Mouse (Mus musculus): ENCODE results near the gene Tmem126a. TPM values are rescaled to one million over a fixed set of nuclear protein-coding genes. Genes with fewer than 3 reads are reported as not detected.

The Tmem126a gene
- total RNA-seq (2015; ENCODE audit: low replicate concordance) (4.0 and 18.9 TPM in 2 replicates), total RNA-seq (2017; ENCODE audit: low replicate concordance) (3.1 and 3.7 TPM in 2 replicates)

DNA sequence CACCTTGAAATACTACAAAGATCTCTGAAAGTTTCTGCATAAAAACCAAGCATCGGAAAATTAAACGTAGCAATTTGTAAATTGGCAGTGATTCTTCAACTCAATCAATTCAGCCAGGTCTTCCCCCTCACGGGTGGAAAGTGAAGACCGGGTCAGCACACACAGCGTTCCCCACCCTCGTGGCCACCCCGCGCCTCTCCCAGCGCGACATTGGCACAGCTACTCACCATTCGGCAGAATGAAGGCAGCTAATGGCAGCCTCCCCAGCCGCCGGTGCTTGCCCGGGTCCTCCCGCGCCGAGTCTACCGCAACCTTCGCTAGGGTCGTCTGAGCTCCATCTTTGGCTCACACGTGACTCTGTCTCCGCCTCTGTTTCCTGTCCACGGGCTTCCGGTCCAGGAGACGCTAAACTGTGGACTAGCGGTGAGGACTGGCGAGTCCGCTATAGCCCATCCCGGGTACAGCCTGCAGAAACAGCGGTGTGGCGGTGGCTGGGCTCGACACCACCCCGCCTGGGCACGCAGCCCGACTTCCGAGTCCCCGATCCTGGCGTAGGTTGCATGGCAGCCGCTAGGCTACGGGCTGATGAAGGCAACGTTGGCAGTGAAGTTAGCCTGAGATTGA lies at the start of gene Tmem126a:
Tmem126a (minus strand) TSS at position 385 of the 624 bp plus-strand sequence.
- ATAC-seq (replicated peaks; ENCODE audit: low FRiP score, poor library complexity, severe bottlenecking), result peak; percentile 96

DNA sequence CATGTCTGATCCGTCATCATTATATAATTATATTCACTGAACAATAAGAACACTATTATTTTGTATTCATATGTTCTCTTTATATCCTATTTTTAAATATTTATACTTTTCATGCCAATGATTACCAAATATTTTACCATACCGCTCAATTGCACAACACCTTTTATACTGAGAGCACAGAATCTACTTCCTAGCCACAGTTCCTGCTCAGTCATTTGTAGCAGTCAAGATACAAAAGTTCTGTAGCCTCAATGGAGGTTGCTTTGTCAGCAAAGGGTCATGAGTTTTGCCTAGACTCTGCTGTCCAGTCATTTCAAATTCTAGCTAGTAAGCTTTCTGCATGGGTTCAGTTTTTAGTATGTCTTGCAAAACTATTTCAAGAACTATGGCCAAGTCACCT lies 25.6 kb upstream of the Tmem126a start:
- no peak for ATAC-seq (replicated peaks; ENCODE audit: low FRiP score, poor library complexity, severe bottlenecking)

DNA sequence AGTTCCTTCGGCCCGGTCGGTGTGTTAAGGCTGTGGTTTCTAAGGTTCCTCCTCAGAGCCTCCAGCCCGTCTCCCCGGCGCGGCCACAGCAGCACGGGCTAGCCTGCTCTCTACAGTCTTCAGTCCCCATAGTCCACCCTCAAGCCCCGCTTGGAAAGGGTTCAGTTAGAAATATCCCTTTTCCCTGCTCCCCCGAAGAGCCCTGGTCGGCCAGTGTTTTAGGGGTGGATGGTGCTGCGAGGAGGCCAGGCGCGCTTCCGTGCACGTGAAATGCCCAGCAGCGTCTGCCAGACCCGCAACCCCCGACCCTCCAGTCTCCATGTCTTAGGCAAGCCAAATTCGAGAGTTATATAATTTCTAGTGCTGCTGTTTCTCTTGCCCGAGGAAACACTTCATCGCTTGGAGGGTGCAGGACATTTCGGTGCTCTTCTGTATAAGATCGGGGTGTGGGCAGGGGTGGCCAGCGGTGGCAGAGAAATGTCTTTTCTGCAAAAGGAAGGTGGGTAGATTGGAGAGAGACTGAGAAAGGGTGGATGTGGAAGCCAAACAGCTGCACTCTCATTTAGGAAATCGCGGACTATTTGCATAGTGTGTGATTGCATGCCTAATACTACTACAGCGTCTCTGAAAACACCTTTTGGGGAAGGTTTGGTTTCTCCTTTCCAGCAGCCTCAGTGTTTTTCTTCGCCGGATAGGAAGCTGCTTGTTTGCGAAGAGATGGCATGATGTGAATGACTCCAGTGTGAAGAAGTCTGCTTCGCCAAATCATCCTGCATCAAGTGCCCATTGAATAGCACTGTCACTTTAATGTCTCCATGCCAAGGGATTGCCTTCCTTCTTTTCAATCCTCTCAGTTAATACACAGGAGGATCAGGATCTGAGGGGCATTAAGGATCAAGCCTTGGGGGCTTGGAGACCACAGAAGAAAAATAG lies 19.6 kb upstream of the Tmem126a start, which contains the start of gene Dlg2:
Dlg2 (plus strand) TSS at position 360 of the 933 bp plus-strand sequence.
- ATAC-seq (replicated peaks; ENCODE audit: low FRiP score, poor library complexity, severe bottlenecking), result peak; percentile 14; the same call in 1 of the 2 replicates

DNA sequence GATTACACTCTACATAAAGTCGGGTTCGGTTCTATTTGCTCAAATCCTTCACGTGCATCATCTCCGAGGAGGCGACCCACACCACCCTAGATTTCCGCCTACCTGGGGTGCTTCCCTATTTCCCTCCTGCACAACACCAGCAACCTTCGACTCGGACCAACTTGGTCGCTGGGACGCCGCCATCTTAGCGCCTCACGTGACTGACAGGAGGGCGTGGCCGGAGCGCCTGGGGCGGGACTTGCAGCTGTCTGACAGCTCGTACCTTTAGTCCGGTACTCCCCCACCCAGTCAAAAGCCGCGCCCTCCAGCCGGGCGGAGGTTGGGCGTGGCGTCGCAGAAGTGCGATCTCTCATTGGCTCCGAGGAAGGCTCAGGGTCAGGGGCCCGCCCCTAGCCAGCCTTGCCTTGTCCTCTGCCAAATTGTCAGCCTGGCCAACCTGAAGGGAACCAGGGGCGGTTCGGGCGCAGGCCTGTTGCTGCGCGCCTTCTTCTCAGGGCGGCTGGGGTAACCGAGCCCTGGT lies 18.8 kb upstream of the Tmem126a start, which contains the start of gene Tmem126b:
Tmem126b (minus strand) TSS at position 209 of the 520 bp plus-strand sequence.
- ATAC-seq (replicated peaks; ENCODE audit: low FRiP score, poor library complexity, severe bottlenecking), result peak; percentile 98

DNA sequence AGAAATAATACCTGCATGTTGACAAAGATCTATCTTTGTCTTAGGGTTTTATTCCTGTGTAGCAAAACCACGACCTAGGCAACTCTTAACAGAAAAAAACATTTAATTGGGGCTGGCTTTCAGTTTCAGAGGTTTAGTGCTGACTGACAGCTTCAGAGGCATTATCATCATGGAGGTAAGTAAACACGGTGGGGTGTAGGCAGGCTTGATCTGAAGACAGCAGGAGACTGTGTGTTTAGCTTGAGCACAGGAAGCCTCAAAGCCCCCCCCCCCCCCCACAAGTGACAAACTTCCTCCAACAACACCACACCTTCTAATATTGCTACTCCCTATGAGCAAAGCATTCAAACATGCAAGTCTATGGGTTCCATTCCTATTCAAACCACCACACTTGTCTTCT lies 16.5 kb upstream of the Tmem126a start:
- no peak for ATAC-seq (replicated peaks; ENCODE audit: low FRiP score, poor library complexity, severe bottlenecking)

DNA sequence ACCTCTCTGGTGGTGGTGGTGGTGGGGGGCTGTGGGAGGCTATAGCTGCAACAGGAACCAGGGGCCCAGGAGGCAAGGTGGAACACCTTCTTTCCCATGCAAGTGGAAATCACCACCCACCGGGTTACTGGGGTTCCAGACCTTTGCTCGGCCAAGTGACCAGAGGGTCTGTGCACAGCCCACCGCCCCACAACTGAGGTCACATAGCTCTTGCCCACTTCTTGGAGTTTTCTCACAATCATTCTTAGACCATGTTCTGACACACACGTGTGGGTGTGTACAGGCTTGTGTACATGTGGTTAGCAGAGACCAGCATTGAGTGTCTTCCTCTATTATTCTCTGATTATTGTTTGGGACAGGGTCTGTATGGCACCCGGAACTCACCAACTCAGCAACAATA lies 4.4 kb upstream of the Tmem126a start:
- ATAC-seq (replicated peaks; ENCODE audit: low FRiP score, poor library complexity, severe bottlenecking), result no peak

DNA sequence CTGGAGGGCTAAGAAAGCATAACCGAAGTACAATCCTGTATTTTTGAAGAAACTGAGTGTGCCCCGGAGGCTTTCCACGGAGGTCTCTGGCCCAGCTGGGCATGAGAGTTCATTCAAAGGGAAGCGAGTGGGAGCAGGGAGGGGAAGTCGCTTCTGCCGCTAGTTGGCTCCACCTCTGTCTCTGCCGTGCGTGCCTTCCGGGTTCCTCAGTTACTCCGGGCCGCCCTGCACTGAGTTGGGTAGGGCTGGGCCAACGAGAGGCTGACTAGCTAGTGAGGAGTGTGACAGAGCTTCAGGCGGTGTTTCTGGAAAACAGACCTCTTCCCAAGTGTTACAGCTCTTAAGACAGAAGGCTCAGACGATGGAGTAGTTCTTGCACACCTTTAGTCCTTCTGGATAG lies 3.9 kb upstream of the Tmem126a start:
- ATAC-seq (replicated peaks; ENCODE audit: low FRiP score, poor library complexity, severe bottlenecking), result 0 out of 2 replicates have a peak, but pooled peaks have one; percentile 28

DNA sequence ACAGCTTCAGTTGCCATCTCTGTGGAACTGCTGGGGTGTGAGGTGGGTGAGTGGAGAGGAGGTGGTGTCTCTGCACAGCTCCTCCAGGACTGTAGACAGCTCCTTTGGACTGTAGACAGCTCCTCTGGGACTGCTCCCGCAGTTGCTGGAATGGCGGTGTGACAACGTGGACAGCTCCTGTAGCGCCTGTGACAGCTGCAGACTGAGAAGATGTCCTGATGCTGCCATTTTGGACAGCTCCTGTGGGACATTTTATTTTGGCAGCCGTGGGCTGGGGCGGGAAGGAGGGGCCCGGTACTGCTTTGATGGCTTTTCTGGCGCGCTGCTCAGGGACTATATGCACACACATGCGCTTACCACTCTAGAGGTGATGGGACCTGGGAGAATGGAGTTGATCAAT lies 3.3 kb upstream of the Tmem126a start:
- no peak for ATAC-seq (replicated peaks; ENCODE audit: low FRiP score, poor library complexity, severe bottlenecking)

DNA sequence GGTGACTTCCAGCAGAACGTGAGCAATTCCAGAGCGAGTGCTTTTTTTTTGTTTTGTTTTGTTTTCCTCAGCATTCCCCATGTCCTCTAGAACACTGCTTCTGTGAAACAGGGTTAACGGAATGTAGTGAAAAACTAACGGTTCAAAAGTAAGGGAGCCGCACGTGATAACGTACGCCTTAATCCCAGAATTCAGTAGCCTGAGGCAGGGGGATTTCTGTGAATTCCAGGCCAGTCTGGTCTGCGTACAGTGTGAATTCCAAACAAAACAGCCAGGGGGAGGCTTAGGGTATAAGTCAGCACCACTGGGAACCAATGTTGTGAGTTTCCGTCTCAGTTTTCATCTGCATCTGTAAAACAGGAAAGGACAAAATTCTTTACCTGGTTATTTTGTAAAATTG lies 488 bp upstream of the Tmem126a start:
- ATAC-seq (replicated peaks; ENCODE audit: low FRiP score, poor library complexity, severe bottlenecking), result peak; percentile 28

DNA sequence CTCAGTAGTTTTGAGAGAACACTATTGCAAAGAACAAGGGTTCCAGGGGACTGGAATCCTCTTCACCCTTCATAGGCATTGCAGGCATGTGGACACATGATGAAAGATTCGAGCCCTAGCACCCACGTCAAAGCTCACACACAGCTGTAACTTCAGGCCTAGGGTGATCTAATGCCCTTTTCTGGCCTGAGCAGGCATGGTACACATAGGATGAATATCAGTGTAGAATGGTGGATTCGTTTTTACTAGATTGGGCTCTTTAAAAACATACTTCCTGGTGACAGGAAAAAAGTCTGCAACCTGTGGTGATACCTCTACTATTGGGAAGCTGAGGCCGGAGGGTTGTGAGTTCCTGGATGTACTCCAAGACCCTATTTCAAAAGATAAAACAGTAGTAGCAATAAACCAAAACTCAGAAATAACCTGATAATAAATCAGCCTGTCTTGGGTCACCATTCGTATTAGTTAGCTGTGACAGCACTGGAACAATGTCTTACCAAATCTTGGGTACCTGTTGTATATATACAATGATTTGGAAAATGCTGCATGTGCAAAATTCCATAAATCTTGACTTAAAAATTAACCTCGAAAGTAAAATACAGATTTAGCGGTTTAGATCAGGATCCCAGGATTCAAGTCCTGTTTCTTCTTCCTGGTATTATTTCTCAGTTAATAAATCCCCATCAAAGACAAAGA lies 732 bp downstream of the Tmem126a start:
- no peak for ATAC-seq (replicated peaks; ENCODE audit: low FRiP score, poor library complexity, severe bottlenecking)

DNA sequence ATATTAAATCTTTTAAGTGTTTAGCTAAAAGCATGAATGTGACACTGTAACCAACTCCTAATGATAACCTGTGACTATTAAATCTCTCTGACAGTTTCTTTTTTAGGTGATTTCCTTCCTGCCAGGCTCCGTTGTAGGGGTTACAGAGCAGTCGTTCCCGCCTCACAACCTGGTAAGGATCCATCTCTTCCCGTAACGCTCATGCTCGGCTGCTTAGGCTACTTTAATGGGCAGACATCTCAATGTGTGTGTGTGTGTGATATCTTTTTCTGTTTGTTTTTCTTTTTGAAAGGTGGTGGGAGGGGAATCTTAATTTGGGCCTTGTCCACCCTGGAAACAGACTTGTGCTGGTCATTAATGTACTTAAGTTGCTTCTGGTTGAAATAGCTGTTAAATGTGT lies 12.8 kb downstream of the Tmem126a start:
- ATAC-seq (replicated peaks; ENCODE audit: low FRiP score, poor library complexity, severe bottlenecking), result peak; percentile 40; the same call in 1 of the 2 replicates

DNA sequence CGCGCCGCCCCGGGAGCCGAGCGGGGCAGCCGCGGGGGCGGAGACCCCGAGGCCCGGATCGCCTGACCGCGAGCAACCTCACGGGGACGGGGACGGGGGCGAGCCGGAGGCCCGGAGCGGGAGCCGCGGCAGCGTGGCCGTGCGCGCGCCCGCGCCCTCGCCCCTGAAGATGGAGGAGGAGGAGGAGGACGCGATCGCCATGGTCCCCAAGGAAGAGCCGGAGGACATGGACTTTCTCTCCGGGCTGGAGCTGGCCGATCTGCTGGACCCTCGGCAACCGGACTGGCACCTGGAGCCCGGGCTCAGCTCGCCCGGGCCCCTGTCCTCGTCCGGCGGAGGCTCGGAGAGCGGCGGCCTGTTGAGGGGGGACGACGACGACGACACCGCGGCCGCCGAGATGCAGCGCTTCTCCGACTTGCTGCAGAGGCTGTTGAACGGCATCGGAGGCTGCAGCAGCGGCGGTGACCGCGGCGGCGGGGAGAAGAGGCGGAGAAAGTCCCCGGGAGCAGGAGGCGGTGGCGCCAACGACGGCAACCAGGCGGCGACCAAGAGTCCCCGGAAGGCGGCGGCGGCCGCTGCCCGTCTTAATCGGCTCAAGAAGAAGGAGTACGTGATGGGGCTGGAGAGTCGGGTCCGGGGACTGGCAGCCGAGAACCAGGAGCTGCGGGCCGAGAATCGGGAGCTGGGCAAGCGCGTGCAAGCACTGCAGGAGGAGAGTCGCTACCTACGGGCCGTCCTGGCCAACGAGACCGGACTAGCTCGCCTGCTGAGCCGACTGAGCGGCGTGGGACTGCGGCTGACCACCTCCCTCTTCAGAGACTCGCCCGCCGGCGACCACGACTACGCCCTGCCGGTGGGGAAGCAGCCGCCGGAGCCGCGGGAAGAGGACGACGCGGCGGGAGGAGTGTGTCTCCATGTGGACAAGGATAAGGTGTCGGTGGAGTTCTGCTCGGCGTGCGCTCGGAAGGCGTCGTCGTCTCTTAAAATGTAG lies 13.6 kb downstream of the Tmem126a start:
- peak; percentile 72 for ATAC-seq (replicated peaks; ENCODE audit: low FRiP score, poor library complexity, severe bottlenecking)

DNA sequence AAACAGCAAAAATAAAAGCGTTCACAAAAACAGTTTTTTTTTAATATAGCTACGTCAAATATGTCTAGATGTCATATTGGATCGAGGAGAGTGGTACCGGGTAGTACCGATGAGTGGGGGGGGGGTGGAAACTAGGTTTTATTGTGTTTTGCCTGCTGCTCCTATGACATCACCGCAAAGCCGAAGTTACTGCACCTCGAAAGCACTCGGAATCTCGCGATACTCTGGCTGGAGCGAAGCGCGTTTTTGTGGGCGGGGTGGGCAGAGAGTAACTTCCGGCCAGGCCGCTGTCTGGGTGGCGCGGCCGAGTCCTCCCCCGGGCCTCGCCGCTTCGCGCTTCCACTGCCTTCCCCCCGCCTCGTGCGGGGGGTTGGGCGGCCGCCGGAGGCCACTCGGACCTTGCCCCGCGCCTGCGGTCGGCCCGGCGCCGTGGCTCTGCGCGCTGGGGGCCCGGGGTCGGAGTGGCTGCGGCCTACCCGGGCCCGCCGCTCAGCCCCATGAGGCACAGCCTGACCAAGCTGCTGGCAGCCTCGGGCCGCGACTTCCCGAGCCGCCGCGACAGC lies 14.4 kb downstream of the Tmem126a start, which contains the start of gene Crebzf:
Crebzf (plus strand) TSS at position 212 of the 563 bp plus-strand sequence.
- peak; percentile 92 for ATAC-seq (replicated peaks; ENCODE audit: low FRiP score, poor library complexity, severe bottlenecking)

DNA sequence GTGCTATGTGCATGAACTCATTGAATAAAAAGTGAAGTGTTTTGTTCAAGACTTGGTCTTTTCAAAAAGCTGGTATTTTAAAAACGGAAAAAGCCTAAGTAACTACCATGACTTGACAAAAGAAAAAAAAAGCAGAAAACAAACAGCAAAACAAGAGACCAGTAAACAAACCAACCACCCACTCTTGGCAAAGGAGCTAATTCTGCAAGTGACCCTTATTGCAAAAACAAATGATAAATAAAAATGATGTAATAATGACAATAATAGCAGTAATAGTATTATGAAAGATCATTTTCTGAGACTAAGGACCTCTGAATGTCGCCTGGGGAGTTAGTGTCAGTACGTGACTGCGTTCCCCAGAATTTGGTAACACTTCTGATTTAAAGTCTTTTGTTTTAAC lies 15.0 kb downstream of the Tmem126a start:
- peak; percentile 16; the same call in 1 of the 2 replicates for ATAC-seq (replicated peaks; ENCODE audit: low FRiP score, poor library complexity, severe bottlenecking)

DNA sequence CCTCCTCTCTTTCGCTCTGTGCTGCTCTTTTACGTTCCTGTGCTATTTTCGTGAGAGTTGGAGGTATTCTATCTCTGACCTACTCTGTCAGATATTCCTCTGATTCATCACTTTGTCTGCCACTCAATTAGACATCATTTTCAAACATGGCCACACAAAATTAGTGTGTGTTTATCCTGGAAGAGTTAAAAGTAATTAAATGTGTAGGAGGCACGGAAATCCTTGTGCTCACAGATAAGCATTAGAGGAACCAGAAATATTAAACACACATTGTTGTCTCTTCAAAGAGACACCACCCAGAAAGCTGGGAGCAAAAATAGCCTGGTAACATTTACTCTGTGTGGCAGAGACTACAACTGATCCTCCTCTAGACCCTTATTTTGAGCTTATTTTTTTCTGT lies 17.0 kb downstream of the Tmem126a start:
- no peak for ATAC-seq (replicated peaks; ENCODE audit: low FRiP score, poor library complexity, severe bottlenecking)

DNA sequence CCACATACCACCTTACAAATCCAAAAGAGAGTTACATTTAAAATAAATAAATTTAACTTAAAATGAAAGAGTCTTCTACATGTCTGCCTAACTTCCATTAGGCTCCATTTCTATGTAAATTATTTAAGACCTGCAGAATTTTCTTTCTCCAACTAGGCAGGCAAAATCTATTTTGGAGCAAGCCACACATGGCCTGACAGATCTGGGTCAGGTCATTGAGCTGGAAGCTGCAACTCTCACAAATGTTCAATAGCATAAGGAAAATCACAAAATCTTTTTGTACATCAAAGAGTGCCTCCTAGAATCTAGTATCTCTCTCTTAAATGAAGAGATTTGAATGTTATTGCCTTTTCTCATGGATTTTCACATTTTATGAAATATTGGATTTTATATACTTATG lies 24.8 kb downstream of the Tmem126a start:
- no peak for ATAC-seq (replicated peaks; ENCODE audit: low FRiP score, poor library complexity, severe bottlenecking)

DNA sequence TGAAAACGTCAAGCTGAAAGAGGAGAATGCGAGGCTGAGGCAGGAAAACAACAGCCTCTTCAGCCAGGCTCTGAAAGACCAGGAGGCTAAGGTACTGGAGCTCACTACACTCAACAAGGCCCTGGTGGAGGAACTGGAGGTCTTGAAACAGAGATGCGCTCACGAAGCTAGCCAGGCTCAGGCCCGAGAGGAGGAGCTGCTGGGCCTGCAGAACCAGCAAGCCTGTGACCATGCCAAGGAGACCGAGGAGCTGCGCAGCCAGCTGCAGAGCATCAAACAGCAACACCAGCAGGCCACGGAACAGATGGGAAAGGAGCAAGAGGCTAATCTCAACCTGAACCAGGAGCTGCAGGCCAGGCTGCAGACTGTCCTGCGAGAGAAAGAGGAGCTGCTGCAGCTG lies 30.0 kb downstream of the Tmem126a start:
- no peak for ATAC-seq (replicated peaks; ENCODE audit: low FRiP score, poor library complexity, severe bottlenecking)
